Mouse (Mus musculus): ENCODE results near the gene Rimbp2. TPM values are rescaled to one million over a fixed set of nuclear protein-coding genes. Genes with fewer than 3 reads are reported as not detected.

The Rimbp2 gene
- polyA plus RNA-seq, 1 experiment from 2014 or later = 7.0 TPM

Other genes starting within 250 kb of the Rimbp2 start
- gene Stx2, start 55.1 kb upstream of the Rimbp2 start, polyA plus RNA-seq (2015; fragmentation: Nextera tagmentation; extraction: Ambion mirVana) = 20.1 and 20.5 TPM in 2 replicates
- 311 and 368 TPM in 2 replicates for gene Ran, start 66.6 kb upstream of the Rimbp2 start, polyA plus RNA-seq (2015; fragmentation: Nextera tagmentation; extraction: Ambion mirVana)
- gene Adgrd1, start 143.3 kb upstream of the Rimbp2 start, polyA plus RNA-seq (2015; fragmentation: Nextera tagmentation; extraction: Ambion mirVana) = 0.38 and 0.69 TPM in 2 replicates

Measured in neural tube, embryonic 15.5 days (tissue).